Mouse (Mus musculus): Measurements from ENCODE around the gene Mapk8ip3.
A peak's percentile ranks its signal among the peaks of the same experiment; 100 is the strongest.
"Not testable (repeated sequence)": the region's sequence is repeated elsewhere in the genome, so short reads cannot be mapped to it uniquely, and the experiment has no call there.

The Mapk8ip3 gene

GRCm38 (mm10) chr17:24936259-24937237 lies at the start of gene Mapk8ip3:
Mapk8ip3 (minus strand) TSS chr17:24936977.
- H3K36me3 ChIP-seq (ENCODE audit: control insufficient read depth, insufficient read depth, low read length, poor library complexity, severe bottlenecking) = no peaks in the 10 kb centered on the region; the same call in 1 of the 2 replicates
- H3K27me3 ChIP-seq (ENCODE audit: control insufficient read depth, insufficient read depth, low read length, poor library complexity, severe bottlenecking) = no peaks in the 10 kb centered on the region
- peak; percentile 94 for DNase-seq (ENCODE audit: low read depth, low spot score)

GRCm38 (mm10) chr17:24960852-24961715 lies 24.3 kb upstream of the Mapk8ip3 start:
- peak; percentile 16 for DNase-seq (ENCODE audit: low read depth, low spot score)
- no peaks in the 10 kb centered on the region for H3K27me3 ChIP-seq (ENCODE audit: control insufficient read depth, insufficient read depth, low read length, poor library complexity, severe bottlenecking)

GRCm38 (mm10) chr17:24960135-24960851 lies 23.5 kb upstream of the Mapk8ip3 start, which contains the start of gene Jpt2:
Jpt2 (minus strand) TSS chr17:24960689.
- no peaks in the 10 kb centered on the region for H3K27me3 ChIP-seq (ENCODE audit: control insufficient read depth, insufficient read depth, low read length, poor library complexity, severe bottlenecking)
- peaks cover 10% of the 10 kb centered on the region; the same call in 1 of the 2 replicates for H3K36me3 ChIP-seq (ENCODE audit: control insufficient read depth, insufficient read depth, low read length, poor library complexity, severe bottlenecking)
- peak; percentile 98 for DNase-seq (ENCODE audit: low read depth, low spot score)

More at GRCm38 (mm10) chr17:24960852-24961715, 24.3 kb upstream of the Mapk8ip3 start:
- peaks cover 11% of the 10 kb centered on the region; the same call in 1 of the 2 replicates for H3K36me3 ChIP-seq (ENCODE audit: control insufficient read depth, insufficient read depth, low read length, poor library complexity, severe bottlenecking)

GRCm38 (mm10) chr17:24959371-24959770 lies 22.6 kb upstream of the Mapk8ip3 start:
- Histone ChIP-seq H3K36me3 (ENCODE audit: control insufficient read depth, insufficient read depth, low read length, poor library complexity, severe bottlenecking) (peaks cover 9% of the 10 kb centered on the region; the same call in 1 of the 2 replicates), H3K27me3 (ENCODE audit: control insufficient read depth, insufficient read depth, low read length, poor library complexity, severe bottlenecking) (no peaks in the 10 kb centered on the region)
- no peak for DNase-seq (ENCODE audit: low read depth, low spot score)

- Histone ChIP-seq H3K36me3 (ENCODE audit: control insufficient read depth, insufficient read depth, low read length, poor library complexity, severe bottlenecking) (peaks cover 7% of the 10 kb centered on the region), H3K27me3 (ENCODE audit: control insufficient read depth, insufficient read depth, low read length, poor library complexity, severe bottlenecking) (no peaks in the 10 kb centered on the region)
- no peak for DNase-seq (ENCODE audit: low read depth, low spot score)
These were observed 16.5 kb upstream of the Mapk8ip3 start for GRCm38 (mm10) chr17:24953291-24953690.

- DNase-seq (ENCODE audit: low read depth, low spot score) = no peak
- Histone ChIP-seq H3K27me3 (ENCODE audit: control insufficient read depth, insufficient read depth, low read length, poor library complexity, severe bottlenecking) (no peaks in the 10 kb centered on the region), H3K36me3 (ENCODE audit: control insufficient read depth, insufficient read depth, low read length, poor library complexity, severe bottlenecking) (peaks cover 13% of the 10 kb centered on the region)
These were observed 13.9 kb upstream of the Mapk8ip3 start for GRCm38 (mm10) chr17:24950671-24951070.

GRCm38 (mm10) chr17:24948204-24948603 lies 11.4 kb upstream of the Mapk8ip3 start:
- H3K36me3 ChIP-seq (ENCODE audit: control insufficient read depth, insufficient read depth, low read length, poor library complexity, severe bottlenecking) = peaks cover 8% of the 10 kb centered on the region
- no peaks in the 10 kb centered on the region for H3K27me3 ChIP-seq (ENCODE audit: control insufficient read depth, insufficient read depth, low read length, poor library complexity, severe bottlenecking)
- DNase-seq (ENCODE audit: low read depth, low spot score) = no peak

- DNase-seq (ENCODE audit: low read depth, low spot score) = peak; percentile 59
- not testable (repeated sequence) for H3K36me3 ChIP-seq (ENCODE audit: control insufficient read depth, insufficient read depth, low read length, poor library complexity, severe bottlenecking); H3K27me3 ChIP-seq (ENCODE audit: control insufficient read depth, insufficient read depth, low read length, poor library complexity, severe bottlenecking)
These were observed 6.8 kb upstream of the Mapk8ip3 start for GRCm38 (mm10) chr17:24943589-24943988.

- Histone ChIP-seq H3K27me3 (ENCODE audit: control insufficient read depth, insufficient read depth, low read length, poor library complexity, severe bottlenecking) (no peaks in the 10 kb centered on the region), H3K36me3 (ENCODE audit: control insufficient read depth, insufficient read depth, low read length, poor library complexity, severe bottlenecking) (peaks cover 8% of the 10 kb centered on the region; the same call in 1 of the 2 replicates)
- peak; percentile 22 for DNase-seq (ENCODE audit: low read depth, low spot score)
These were observed 6.3 kb upstream of the Mapk8ip3 start for GRCm38 (mm10) chr17:24943036-24943435.

GRCm38 (mm10) chr17:24942453-24942852 lies 5.7 kb upstream of the Mapk8ip3 start:
- DNase-seq (ENCODE audit: low read depth, low spot score) = peak; percentile 51
- not testable (repeated sequence) for H3K36me3 ChIP-seq (ENCODE audit: control insufficient read depth, insufficient read depth, low read length, poor library complexity, severe bottlenecking); H3K27me3 ChIP-seq (ENCODE audit: control insufficient read depth, insufficient read depth, low read length, poor library complexity, severe bottlenecking)

- no peaks in the 10 kb centered on the region for H3K27me3 ChIP-seq (ENCODE audit: control insufficient read depth, insufficient read depth, low read length, poor library complexity, severe bottlenecking)
- DNase-seq (ENCODE audit: low read depth, low spot score) = peak; percentile 15
- no peaks in the 10 kb centered on the region for H3K36me3 ChIP-seq (ENCODE audit: control insufficient read depth, insufficient read depth, low read length, poor library complexity, severe bottlenecking)
These were observed 489 bp upstream of the Mapk8ip3 start for GRCm38 (mm10) chr17:24937266-24937665.

- Histone ChIP-seq H3K27me3 (ENCODE audit: control insufficient read depth, insufficient read depth, low read length, poor library complexity, severe bottlenecking) (no peaks in the 10 kb centered on the region), H3K36me3 (ENCODE audit: control insufficient read depth, insufficient read depth, low read length, poor library complexity, severe bottlenecking) (no peaks in the 10 kb centered on the region; the same call in 1 of the 2 replicates)
- DNase-seq (ENCODE audit: low read depth, low spot score) = no peak
These were observed 1.1 kb downstream of the Mapk8ip3 start for GRCm38 (mm10) chr17:24935666-24936065.

GRCm38 (mm10) chr17:24934926-24935325 lies 1.9 kb downstream of the Mapk8ip3 start:
- H3K36me3 ChIP-seq (ENCODE audit: control insufficient read depth, insufficient read depth, low read length, poor library complexity, severe bottlenecking) = no peaks in the 10 kb centered on the region; the same call in 1 of the 2 replicates
- H3K27me3 ChIP-seq (ENCODE audit: control insufficient read depth, insufficient read depth, low read length, poor library complexity, severe bottlenecking) = no peaks in the 10 kb centered on the region
- DNase-seq (ENCODE audit: low read depth, low spot score) = no peak

GRCm38 (mm10) chr17:24933163-24933562 lies 3.6 kb downstream of the Mapk8ip3 start:
- H3K36me3 ChIP-seq (ENCODE audit: control insufficient read depth, insufficient read depth, low read length, poor library complexity, severe bottlenecking) = no peaks in the 10 kb centered on the region; the same call in 1 of the 2 replicates
- no peak for DNase-seq (ENCODE audit: low read depth, low spot score)
- no peaks in the 10 kb centered on the region for H3K27me3 ChIP-seq (ENCODE audit: control insufficient read depth, insufficient read depth, low read length, poor library complexity, severe bottlenecking)
